Mouse (Mus musculus): ENCODE data around the gene Dcpp1. TPM values are rescaled to one million over a fixed set of nuclear protein-coding genes. Genes with fewer than 3 reads are reported as not detected.
"Not testable (repeated sequence)": the region's sequence is repeated elsewhere in the genome, so short reads cannot be mapped to it uniquely, and the experiment has no call there.

Gene Dcpp1
- polyA plus RNA-seq, 1 experiment, result not detected

DNA sequence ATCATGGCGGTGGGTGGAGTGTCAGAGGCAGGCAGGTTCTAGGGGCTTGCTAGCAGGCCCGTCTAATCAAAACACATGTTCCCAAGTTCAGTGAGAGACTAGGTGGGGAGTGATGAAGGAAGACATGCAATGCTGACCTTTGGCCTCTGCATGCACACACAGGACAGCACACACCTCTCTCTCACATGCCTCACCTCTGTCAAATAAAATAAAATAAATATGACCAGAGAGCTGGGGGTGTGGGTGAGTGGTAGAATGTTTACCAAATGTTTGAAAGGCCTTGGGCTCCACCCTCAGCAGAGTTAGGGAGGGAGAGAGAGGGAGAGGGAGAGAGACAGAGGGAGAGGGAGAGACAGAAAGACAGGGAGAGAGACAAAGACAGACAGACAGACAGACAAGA, 22.8 kb upstream of the Dcpp1 start:
- DNase-seq (ENCODE audit: low read depth), result no peak
- no peak for TF ChIP-seq CTCF (IDR thresholded peaks at IDR 0.05; ENCODE audit: borderline replicate concordance, extremely low read depth, insufficient read depth, insufficient read length)
- no peak for TF ChIP-seq POLR2A (IDR thresholded peaks at IDR 0.05; ENCODE audit: borderline replicate concordance, extremely low read depth, insufficient read depth, insufficient read length, poor library complexity, severe bottlenecking)

- no peak for TF ChIP-seq POLR2A (IDR thresholded peaks at IDR 0.05; ENCODE audit: borderline replicate concordance, extremely low read depth, insufficient read depth, insufficient read length, poor library complexity, severe bottlenecking)
- TF ChIP-seq CTCF (IDR thresholded peaks at IDR 0.05; ENCODE audit: borderline replicate concordance, extremely low read depth, insufficient read depth, insufficient read length), result no peak
- no peak for DNase-seq (ENCODE audit: low read depth)
Measured at GRCm38 (mm10) chr17:23862926-23863325, 17.8 kb upstream of the Dcpp1 start.

DNA sequence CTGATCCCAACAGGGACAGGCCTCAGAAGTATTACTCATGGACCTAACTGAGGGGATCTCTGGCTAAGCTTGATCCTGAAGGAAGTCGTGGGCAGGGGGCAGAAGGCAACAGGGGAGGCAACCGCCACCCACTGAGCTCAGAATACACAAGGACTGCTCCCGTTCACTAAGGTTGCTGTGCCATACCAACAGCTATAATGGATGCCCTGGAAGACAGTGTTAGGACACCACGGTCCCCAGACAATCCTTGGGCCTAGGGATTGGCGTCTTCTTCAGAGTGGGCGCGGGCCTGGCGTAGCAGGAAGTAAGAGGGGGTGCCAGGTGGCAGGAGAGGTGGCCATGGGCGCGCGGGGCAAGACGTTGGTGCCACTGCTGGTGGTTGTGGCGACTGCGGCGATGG, 12.9 kb upstream of the Dcpp1 start, which contains the start of gene Prss21:
Gene Prss21, plus strand, starts transcription at position 301 of the 400 bp plus-strand sequence.
- DNase-seq (ENCODE audit: low read depth), result no peak
- no peak for TF ChIP-seq POLR2A (IDR thresholded peaks at IDR 0.05; ENCODE audit: borderline replicate concordance, extremely low read depth, insufficient read depth, insufficient read length, poor library complexity, severe bottlenecking)
- no peak for TF ChIP-seq CTCF (IDR thresholded peaks at IDR 0.05; ENCODE audit: borderline replicate concordance, extremely low read depth, insufficient read depth, insufficient read length)

- no peak for TF ChIP-seq POLR2A (IDR thresholded peaks at IDR 0.05; ENCODE audit: borderline replicate concordance, extremely low read depth, insufficient read depth, insufficient read length, poor library complexity, severe bottlenecking)
- TF ChIP-seq CTCF (IDR thresholded peaks at IDR 0.05; ENCODE audit: borderline replicate concordance, extremely low read depth, insufficient read depth, insufficient read length), result no peak
- no peak for DNase-seq (ENCODE audit: low read depth)
Measured at GRCm38 (mm10) chr17:23868513-23868912, 12.2 kb upstream of the Dcpp1 start.

- DNase-seq (ENCODE audit: low read depth), result peak; percentile 56
- TF ChIP-seq CTCF (IDR thresholded peaks at IDR 0.05; ENCODE audit: borderline replicate concordance, extremely low read depth, insufficient read depth, insufficient read length) (peak; percentile 68; the same call in 1 of the 2 replicates), POLR2A (IDR thresholded peaks at IDR 0.05; ENCODE audit: borderline replicate concordance, extremely low read depth, insufficient read depth, insufficient read length, poor library complexity, severe bottlenecking) (no peak)
Measured at GRCm38 (mm10) chr17:23873884-23874856, 6.5 kb upstream of the Dcpp1 start.

DNA sequence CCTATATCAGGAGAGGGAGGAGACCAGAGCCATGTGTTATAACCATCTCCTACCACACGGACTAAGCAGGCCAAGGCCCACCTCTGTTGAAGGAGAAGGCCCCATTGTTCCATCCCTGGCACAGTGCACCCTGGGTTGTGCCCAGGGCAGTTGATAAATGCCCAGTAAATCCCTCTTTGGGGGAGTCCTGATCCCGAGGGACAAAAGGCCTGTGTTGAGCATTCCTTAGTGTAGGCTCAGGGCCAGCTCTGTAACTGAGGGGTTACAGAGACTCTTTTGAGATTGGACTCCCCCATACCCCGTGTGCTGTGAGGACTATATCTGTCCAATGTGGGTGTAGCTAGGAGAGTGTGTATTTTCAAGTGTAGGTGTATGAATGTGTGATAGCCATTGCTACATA, 3.9 kb upstream of the Dcpp1 start:
- TF ChIP-seq POLR2A (IDR thresholded peaks at IDR 0.05; ENCODE audit: borderline replicate concordance, extremely low read depth, insufficient read depth, insufficient read length, poor library complexity, severe bottlenecking) (no peak), CTCF (IDR thresholded peaks at IDR 0.05; ENCODE audit: borderline replicate concordance, extremely low read depth, insufficient read depth, insufficient read length) (no peak)
- DNase-seq (ENCODE audit: low read depth), result peak; percentile 65

- peak; percentile 64 for DNase-seq (ENCODE audit: low read depth)
- no peak for TF ChIP-seq CTCF (IDR thresholded peaks at IDR 0.05; ENCODE audit: borderline replicate concordance, extremely low read depth, insufficient read depth, insufficient read length)
Measured at GRCm38 (mm10) chr17:23877166-23877565, 3.5 kb upstream of the Dcpp1 start.

DNA sequence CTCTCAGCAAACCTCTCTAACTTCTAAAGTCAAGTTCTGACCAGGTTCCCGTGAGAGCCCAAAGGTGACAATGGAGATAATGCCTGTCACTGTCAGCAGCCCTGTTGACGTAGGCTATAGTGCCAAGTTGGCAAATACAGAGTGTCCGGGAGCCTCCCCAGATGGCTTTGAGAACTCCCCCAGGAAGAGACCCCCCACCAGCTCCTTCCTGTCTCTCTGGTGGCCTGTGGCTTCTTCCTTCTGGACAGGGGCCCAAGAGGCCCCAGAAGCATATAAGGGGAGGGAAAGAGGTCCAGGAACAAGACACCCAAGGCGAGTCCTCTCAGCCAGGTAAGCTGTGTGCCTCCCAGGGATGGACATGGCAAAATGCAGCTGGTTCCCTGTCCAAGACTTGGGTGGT, 36.5 kb downstream of the Dcpp1 start, which contains the start of gene Dcpp3:
Gene Dcpp3, plus strand, starts transcription at position 301 of the 400 bp plus-strand sequence.
- DNase-seq (ENCODE audit: low read depth), result not testable (repeated sequence)

DNA sequence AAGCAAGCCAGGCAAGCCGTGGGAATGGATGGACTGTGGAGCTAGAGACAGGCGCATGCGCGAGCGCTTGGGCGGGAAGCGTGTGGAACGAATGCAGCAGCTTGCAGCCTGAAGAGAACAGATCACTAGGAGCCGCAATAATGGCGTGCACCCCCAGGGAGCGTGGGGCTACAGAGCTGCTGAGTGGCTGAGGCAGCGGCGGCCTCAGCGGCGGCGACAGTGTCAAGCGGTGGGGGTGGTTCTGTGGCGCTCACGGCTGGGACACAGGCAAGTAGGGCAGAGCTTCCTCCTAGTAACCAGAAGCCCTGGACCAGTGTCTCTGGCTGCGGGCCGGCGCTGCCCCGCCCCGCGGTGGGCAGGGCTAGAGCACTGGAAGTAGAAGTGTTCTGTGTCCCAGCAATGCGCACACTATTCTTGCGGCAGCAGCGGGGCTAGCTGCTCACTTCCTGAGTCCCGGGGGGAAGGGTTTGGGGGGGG, 43.9 kb downstream of the Dcpp1 start:
- peak; percentile 97 for DNase-seq (ENCODE audit: low read depth)
- TF ChIP-seq POLR2A (IDR thresholded peaks at IDR 0.05; ENCODE audit: borderline replicate concordance, extremely low read depth, insufficient read depth, insufficient read length, poor library complexity, severe bottlenecking) (peak; percentile 26; the same call in 1 of the 2 replicates), CTCF (IDR thresholded peaks at IDR 0.05; ENCODE audit: borderline replicate concordance, extremely low read depth, insufficient read depth, insufficient read length) (no peak)

- TF ChIP-seq POLR2A (IDR thresholded peaks at IDR 0.05; ENCODE audit: borderline replicate concordance, extremely low read depth, insufficient read depth, insufficient read length, poor library complexity, severe bottlenecking) (0 out of 2 replicates have a peak, but pooled peaks have one; percentile 9), CTCF (IDR thresholded peaks at IDR 0.05; ENCODE audit: borderline replicate concordance, extremely low read depth, insufficient read depth, insufficient read length) (no peak)
Measured at GRCm38 (mm10) chr17:23925090-23925493, 44.4 kb downstream of the Dcpp1 start.

DNA sequence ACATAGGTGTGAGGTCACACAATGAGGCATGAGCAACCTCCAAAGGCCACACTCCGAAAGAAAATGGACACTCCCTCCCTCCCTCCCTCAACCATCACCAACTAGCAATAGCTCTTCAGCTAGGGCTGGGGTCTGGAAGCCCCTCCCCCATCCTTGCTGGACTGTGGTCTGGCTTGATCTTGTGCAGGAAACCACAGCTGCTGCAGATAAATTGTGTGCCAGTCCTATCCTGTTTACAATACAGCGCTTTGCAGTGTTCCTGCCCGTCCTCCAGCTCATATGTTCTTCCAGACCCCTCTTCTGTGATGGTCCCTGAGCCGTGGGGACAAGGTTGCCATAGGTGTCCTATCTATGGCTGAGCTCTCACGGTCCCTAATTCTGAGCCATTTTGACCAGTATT, 50.5 kb downstream of the Dcpp1 start:
- no peak for DNase-seq (ENCODE audit: low read depth)
- TF ChIP-seq POLR2A (IDR thresholded peaks at IDR 0.05; ENCODE audit: borderline replicate concordance, extremely low read depth, insufficient read depth, insufficient read length, poor library complexity, severe bottlenecking), result no peak
- no peak for TF ChIP-seq CTCF (IDR thresholded peaks at IDR 0.05; ENCODE audit: borderline replicate concordance, extremely low read depth, insufficient read depth, insufficient read length)

More at GRCm38 (mm10) chr17:23925090-23925493, 44.4 kb downstream of the Dcpp1 start:
- peak; percentile 88 for DNase-seq (ENCODE audit: low read depth)

Other genes starting within 250 kb of the Dcpp1 start
- 1.3 and 1.9 TPM in 2 replicates for gene Mmp25, start 235.6 kb upstream of the Dcpp1 start, polyA plus RNA-seq (2012; rRNA removed)
- 0.08 and 0.24 TPM in 2 replicates for gene Bicdl2, start 220.4 kb upstream of the Dcpp1 start, polyA plus RNA-seq (2012; rRNA removed)
- 67.6 and 81.2 TPM in 2 replicates for gene Hcfc1r1, start 207.3 kb upstream of the Dcpp1 start, polyA plus RNA-seq (2012; rRNA removed)
- gene Thoc6, start 207.0 kb upstream of the Dcpp1 start, polyA plus RNA-seq (2012; rRNA removed), result 38.7 and 54.6 TPM in 2 replicates
- gene Tnfrsf12a, start 203.4 kb upstream of the Dcpp1 start, polyA plus RNA-seq (2012; rRNA removed), result 1.7 and 2.1 TPM in 2 replicates
- gene Cldn6, start 201.6 kb upstream of the Dcpp1 start, polyA plus RNA-seq (2012; rRNA removed), result 0.83 and 1.3 TPM in 2 replicates
- 0.92 and 0.93 TPM in 2 replicates for gene Cldn9, start 196.8 kb upstream of the Dcpp1 start, polyA plus RNA-seq (2012; rRNA removed)
- gene 1520401A03Rik, start 158.1 kb upstream of the Dcpp1 start, polyA plus RNA-seq (2012; rRNA removed), result 0.14 and 0.28 TPM in 2 replicates
- 24.4 and 47.9 TPM in 2 replicates for gene Pkmyt1, start 154.5 kb upstream of the Dcpp1 start, polyA plus RNA-seq (2012; rRNA removed)
- gene Paqr4, start 140.0 kb upstream of the Dcpp1 start, polyA plus RNA-seq (2012; rRNA removed), result 33.3 and 41.0 TPM in 2 replicates
- 2.8 and 3.7 TPM in 2 replicates for gene Kremen2, start 135.0 kb upstream of the Dcpp1 start, polyA plus RNA-seq (2012; rRNA removed)
- 110 and 150 TPM in 2 replicates for gene Flywch1, start 109.3 kb upstream of the Dcpp1 start, polyA plus RNA-seq (2012; rRNA removed)
- 54.6 and 59.4 TPM in 2 replicates for gene Flywch2, start 94.8 kb upstream of the Dcpp1 start, polyA plus RNA-seq (2012; rRNA removed)
- 749 and 826 TPM in 2 replicates for gene Srrm2, start 90.3 kb upstream of the Dcpp1 start, polyA plus RNA-seq (2012; rRNA removed)
- 824 and 1,130 TPM in 2 replicates for gene Elob, start 51.7 kb upstream of the Dcpp1 start, polyA plus RNA-seq (2012; rRNA removed)
- 0.38 and 0.54 TPM in 2 replicates for gene Prss33, start 44.8 kb upstream of the Dcpp1 start, polyA plus RNA-seq (2012; rRNA removed)
- gene Prss32, start 37.0 kb upstream of the Dcpp1 start, polyA plus RNA-seq (2012; rRNA removed), result 0.04 and 0.24 TPM in 2 replicates
- gene Prss41, start 36.7 kb upstream of the Dcpp1 start, polyA plus RNA-seq (2012; rRNA removed), result 1.3 and 2.1 TPM in 2 replicates
- not detected in 2 replicates for gene Prss21, start 12.8 kb upstream of the Dcpp1 start, polyA plus RNA-seq (2012; rRNA removed)
- not detected in 2 replicates for gene Dcpp2, start within 50 bp of the Dcpp1 start, polyA plus RNA-seq (2012; rRNA removed)
- gene Dcpp3, start 36.6 kb downstream of the Dcpp1 start, polyA plus RNA-seq (2012; rRNA removed), result not detected in 2 replicates
- gene Sbp, start 60.8 kb downstream of the Dcpp1 start, polyA plus RNA-seq (2012; rRNA removed), result not detected in 2 replicates
- gene Sbpl, start 74.4 kb downstream of the Dcpp1 start, polyA plus RNA-seq (2012; rRNA removed), result not detected in 2 replicates
- 0.05 and 0.15 TPM in 2 replicates for gene Prss30, start 99.7 kb downstream of the Dcpp1 start, polyA plus RNA-seq (2012; rRNA removed)
- 0.11 TPM in 1 of 2 replicates, not detected in the other for gene Prss22, start 117.2 kb downstream of the Dcpp1 start, polyA plus RNA-seq (2012; rRNA removed)
- 0.10 TPM in 1 of 2 replicates, not detected in the other for gene Prss27, start 157.3 kb downstream of the Dcpp1 start, polyA plus RNA-seq (2012; rRNA removed)
- 71.1 and 87.6 TPM in 2 replicates for gene Kctd5, start 192.6 kb downstream of the Dcpp1 start, polyA plus RNA-seq (2012; rRNA removed)